Mouse (Mus musculus) neural tube, embryonic 15.5 days (tissue): ENCODE results near the gene Slc36a3. TPM values are rescaled to one million over a fixed set of nuclear protein-coding genes. Genes with fewer than 3 reads are reported as not detected.
"Not testable (repeated sequence)": the region's sequence is repeated elsewhere in the genome, so short reads cannot be mapped to it uniquely, and the experiment has no call there.

ENCODE experiments used
- ATAC-seq: fragments of 200-750 bp; cut with Nextera tagmentation; 2 replicates; pipeline ENCODE4 v1.8.0; 2017; ENCODE audit warnings: mild to moderate bottlenecking, moderate TSS enrichment, moderate library complexity; ENCODE audit not compliant: low FRiP score
- H3K27ac ChIP-seq: fragments of 300-500 bp; sonication (generic); replicated peaks from 2 replicates; pipeline ENCODE4 v1.5.1; 2015; ENCODE audit warnings: mild to moderate bottlenecking, inconsistent platforms
- H3K27me3 ChIP-seq: fragments of 300-500 bp; sonication (generic); replicated peaks from 2 replicates; pipeline ENCODE4 v1.6.1; 2015; ENCODE audit warnings: inconsistent platforms
- H3K36me3 ChIP-seq: fragments of 300-500 bp; sonication (generic); 2 replicates; pipeline ENCODE4 v1.6.1; 2015; ENCODE audit warnings: inconsistent platforms
- H3K4me1 ChIP-seq: fragments of 300-500 bp; sonication (generic); 2 replicates; pipeline ENCODE4 v1.6.1; 2015; ENCODE audit warnings: inconsistent platforms
- H3K4me2 ChIP-seq: fragments of 300-500 bp; sonication (generic); 2 replicates; pipeline ENCODE4 v1.6.1; 2015; ENCODE audit warnings: inconsistent platforms, mild to moderate bottlenecking, moderate library complexity
- H3K4me3 ChIP-seq: fragments of 300-500 bp; sonication (generic); replicated peaks from 2 replicates; pipeline ENCODE4 v1.5.1; 2015; ENCODE audit warnings: mild to moderate bottlenecking, inconsistent platforms
- H3K9ac ChIP-seq: fragments of 300-500 bp; sonication (generic); replicated peaks from 2 replicates; pipeline ENCODE4 v1.6.1; 2015; ENCODE audit warnings: mild to moderate bottlenecking, inconsistent platforms
- H3K9me3 ChIP-seq: fragments of 300-500 bp; sonication (generic); replicated peaks from 2 replicates; pipeline ENCODE4 v1.6.1; 2016; ENCODE audit warnings: inconsistent platforms
- WGBS: fragments of 180-500 bp; shearing (Covaris S2); methylation state at CpG from one replicate; pipeline ENCODE4 v1.1.7; 2015; ENCODE audit warnings: mixed read lengths; 5-methylcytosine and 5-hydroxymethylcytosine counted together
- polyA plus RNA-seq: library from polyadenylated mRNA; unstranded; fragments of >200 nt; fragmentation: Nextera tagmentation; extraction: Ambion mirVana; gene quantifications from 2 replicates; pipeline ENCODE4 v1.2.1, GENCODE M21; 2015

Gene Slc36a3
- polyA plus RNA-seq, 1 experiment from 2014 or later, result not detected

GRCm38 (mm10) chr11:55120821-55121271, 30.7 kb downstream of the Slc36a3 start:
- H3K9me3 ChIP-seq, result no peaks in the 10 kb centered on the region
- peak overlapping the region; percentile 41; the same call in 1 of the 2 replicates for H3K27ac ChIP-seq
- H3K27me3 ChIP-seq, result no peaks in the 10 kb centered on the region
- 82% methylated on average over 8 of the region's 8 CpGs for WGBS
- no peaks in the 10 kb centered on the region for H3K4me1 ChIP-seq
- H3K4me3 ChIP-seq, result no peak overlapping the region
- H3K9ac ChIP-seq, result no peak overlapping the region
- no peak for ATAC-seq
- no peak overlapping the region for H3K4me2 ChIP-seq
- no peaks in the 10 kb centered on the region for H3K36me3 ChIP-seq

GRCm38 (mm10) chr11:55120279-55120678, 31.2 kb downstream of the Slc36a3 start:
- Histone ChIP-seq H3K9ac (no peak overlapping the region), H3K4me3 (no peak overlapping the region), H3K9me3 (no peaks in the 10 kb centered on the region), H3K4me1 (no peaks in the 10 kb centered on the region), H3K36me3 (no peaks in the 10 kb centered on the region), H3K4me2 (no peak overlapping the region), H3K27ac (no peak overlapping the region), H3K27me3 (no peaks in the 10 kb centered on the region)
- no peak for ATAC-seq

- WGBS, result 92% methylated on average over 2 of the region's 2 CpGs
- Histone ChIP-seq H3K4me1 (no peaks in the 10 kb centered on the region), H3K4me2 (no peak overlapping the region), H3K36me3 (no peaks in the 10 kb centered on the region), H3K9me3 (no peaks in the 10 kb centered on the region), H3K27ac (no peak overlapping the region), H3K4me3 (no peak overlapping the region), H3K9ac (no peak overlapping the region), H3K27me3 (no peaks in the 10 kb centered on the region)
- no peak for ATAC-seq
These were observed 34.5 kb downstream of the Slc36a3 start for GRCm38 (mm10) chr11:55117031-55117430.

GRCm38 (mm10) chr11:55116004-55116403, 35.5 kb downstream of the Slc36a3 start:
- H3K9me3 ChIP-seq, result no peaks in the 10 kb centered on the region
- no peaks in the 10 kb centered on the region for H3K36me3 ChIP-seq
- no peak overlapping the region for H3K9ac ChIP-seq
- no peak overlapping the region for H3K4me3 ChIP-seq
- no peak overlapping the region for H3K27ac ChIP-seq
- no peak for ATAC-seq
- H3K27me3 ChIP-seq, result no peaks in the 10 kb centered on the region
- no peaks in the 10 kb centered on the region for H3K4me1 ChIP-seq
- H3K4me2 ChIP-seq, result no peak overlapping the region
- WGBS, result 98% methylated on average over 3 of the region's 3 CpGs

- Histone ChIP-seq H3K27me3 (no peaks in the 10 kb centered on the region), H3K36me3 (peaks cover 3% of the 10 kb centered on the region), H3K4me1 (peaks cover 3% of the 10 kb centered on the region; the same call in 1 of the 2 replicates), H3K9ac (no peak overlapping the region), H3K4me3 (no peak overlapping the region), H3K9me3 (no peaks in the 10 kb centered on the region), H3K27ac (no peak overlapping the region), H3K4me2 (no peak overlapping the region)
- 90% methylated on average over 2 of the region's 2 CpGs for WGBS
- no peak for ATAC-seq
These were observed 37.2 kb downstream of the Slc36a3 start for GRCm38 (mm10) chr11:55114291-55114690.

GRCm38 (mm10) chr11:55113861-55114250, 37.7 kb downstream of the Slc36a3 start:
- 46% methylated on average over 4 of the region's 4 CpGs for WGBS
- H3K36me3 ChIP-seq, H3K9ac ChIP-seq, H3K4me1 ChIP-seq, H3K27ac ChIP-seq, H3K9me3 ChIP-seq, H3K4me2 ChIP-seq, H3K4me3 ChIP-seq, H3K27me3 ChIP-seq, ATAC-seq: not testable (repeated sequence)

- ATAC-seq, result no peak
- Histone ChIP-seq H3K27ac (no peak overlapping the region), H3K27me3 (no peaks in the 10 kb centered on the region), H3K4me1 (peaks cover 3% of the 10 kb centered on the region; the same call in 1 of the 2 replicates), H3K36me3 (peaks cover 12% of the 10 kb centered on the region), H3K4me2 (no peak overlapping the region), H3K4me3 (no peak overlapping the region), H3K9ac (no peak overlapping the region), H3K9me3 (no peaks in the 10 kb centered on the region)
- 70% methylated on average over 7 of the region's 7 CpGs for WGBS
These were observed 38.2 kb downstream of the Slc36a3 start for GRCm38 (mm10) chr11:55113209-55113860.

GRCm38 (mm10) chr11:55110566-55111169, 40.8 kb downstream of the Slc36a3 start:
- 64% methylated on average over 7 of the region's 7 CpGs for WGBS
- Histone ChIP-seq H3K9me3 (no peaks in the 10 kb centered on the region), H3K36me3 (peaks cover 32% of the 10 kb centered on the region), H3K4me3 (no peak overlapping the region), H3K4me1 (peaks cover 3% of the 10 kb centered on the region; the same call in 1 of the 2 replicates), H3K4me2 (no peak overlapping the region), H3K27me3 (no peaks in the 10 kb centered on the region), H3K9ac (no peak overlapping the region), H3K27ac (no peak overlapping the region)
- ATAC-seq, result no peak

- H3K9me3 ChIP-seq, result no peaks in the 10 kb centered on the region
- H3K4me1 ChIP-seq, result peaks cover 3% of the 10 kb centered on the region; the same call in 1 of the 2 replicates
- no peak for ATAC-seq
- H3K27me3 ChIP-seq, result no peaks in the 10 kb centered on the region
- no peak overlapping the region for H3K4me3 ChIP-seq
- 98% methylated on average over 7 of the region's 7 CpGs for WGBS
- H3K9ac ChIP-seq, result no peak overlapping the region
- no peak overlapping the region for H3K4me2 ChIP-seq
- peaks cover 34% of the 10 kb centered on the region for H3K36me3 ChIP-seq
- H3K27ac ChIP-seq, result no peak overlapping the region
These were observed 41.8 kb downstream of the Slc36a3 start for GRCm38 (mm10) chr11:55109521-55110300.

GRCm38 (mm10) chr11:55106636-55107035, 44.9 kb downstream of the Slc36a3 start:
- ATAC-seq, result no peak
- H3K4me3 ChIP-seq, result no peak overlapping the region
- no peaks in the 10 kb centered on the region for H3K9me3 ChIP-seq

GRCm38 (mm10) chr11:55105389-55105788, 46.1 kb downstream of the Slc36a3 start:
- no peak overlapping the region for H3K9ac ChIP-seq
- H3K4me2 ChIP-seq, result no peak overlapping the region
- no peak for ATAC-seq
- no peaks in the 10 kb centered on the region for H3K27me3 ChIP-seq
- no peak overlapping the region for H3K4me3 ChIP-seq
- H3K9me3 ChIP-seq, result no peaks in the 10 kb centered on the region
- H3K4me1 ChIP-seq, result peaks cover 4% of the 10 kb centered on the region; the same call in 1 of the 2 replicates
- peaks cover 38% of the 10 kb centered on the region for H3K36me3 ChIP-seq
- no peak overlapping the region for H3K27ac ChIP-seq
- WGBS, result 91% methylated on average over 4 of the region's 4 CpGs

More at GRCm38 (mm10) chr11:55106636-55107035, 44.9 kb downstream of the Slc36a3 start:
- Histone ChIP-seq H3K36me3 (peaks cover 38% of the 10 kb centered on the region), H3K4me1 (peaks cover 6% of the 10 kb centered on the region; the same call in 1 of the 2 replicates), H3K4me2 (no peak overlapping the region), H3K27ac (no peak overlapping the region), H3K27me3 (no peaks in the 10 kb centered on the region), H3K9ac (no peak overlapping the region)
- 100% methylated on average over 1 of the region's 1 CpGs for WGBS
